In genomic region chr7:30181308-30181707, GRCm38 (mm10) we compare ENCODE assay signal across 8 mouse cellular contexts. TPM values are rescaled to one million over a fixed set of nuclear protein-coding genes. Genes with fewer than 3 reads are reported as not detected.
DNase-seq lines count a peak whose midpoint lies in the region; ATAC-seq and TF ChIP-seq lines count a peak whose summit lies in the region.

No protein-coding gene starts in this region.

- peaks cover 10% of the 10 kb centered on the region; the same call in 1 of the 2 replicates for H3K4me1 ChIP-seq in kidney, embryonic 16.5 days (ENCODE audit: insufficient read depth, low read length)
- H3K4me1 ChIP-seq in liver, embryonic 13.5 days (replicated peaks): peaks cover 20% of the 10 kb centered on the region
- peaks cover 9% of the 10 kb centered on the region for H3K4me1 ChIP-seq in neural tube, embryonic 13.5 days (replicated peaks)

- WGBS in kidney, embryonic 16.5 days: 3% methylated on average over 4 of the region's 4 CpGs
- under 1% methylated on average over 4 of the region's 4 CpGs for WGBS in liver, embryonic 13.5 days (ENCODE audit: insufficient replicate concordance)
- 4% methylated on average over 4 of the region's 4 CpGs for WGBS in neural tube, embryonic 13.5 days

- H3K27ac ChIP-seq in kidney, embryonic 16.5 days (ENCODE audit: low read length): no peak overlapping the region
- H3K27ac ChIP-seq in liver, embryonic 13.5 days: no peak overlapping the region
- no peak overlapping the region; the same call in 1 of the 2 replicates for H3K27ac ChIP-seq in neural tube, embryonic 13.5 days (replicated peaks)

- no peak overlapping the region for H3K9ac ChIP-seq in kidney, embryonic 16.5 days (replicated peaks; ENCODE audit: low read length)
- no peak overlapping the region for H3K9ac ChIP-seq in liver, embryonic 13.5 days
- H3K9ac ChIP-seq in neural tube, embryonic 13.5 days: no peak overlapping the region

- H3K36me3 ChIP-seq in kidney, embryonic 16.5 days (ENCODE audit: insufficient read depth, low read length): peaks cover 19% of the 10 kb centered on the region
- H3K36me3 ChIP-seq in liver, embryonic 13.5 days: peaks cover 16% of the 10 kb centered on the region
- peaks cover 39% of the 10 kb centered on the region for H3K36me3 ChIP-seq in neural tube, embryonic 13.5 days

- no peak overlapping the region for H3K4me2 ChIP-seq in kidney, embryonic 16.5 days (replicated peaks; ENCODE audit: low read depth, low read length)
- no peak overlapping the region for H3K4me2 ChIP-seq in liver, embryonic 13.5 days
- no peak overlapping the region for H3K4me2 ChIP-seq in neural tube, embryonic 13.5 days

- CTCF ChIA-PET in Patski (lab: Charles Lee): interaction anchor here (0.9 to 1.0 kb wide), 3 partner anchors 22 to 36 kb away, joined by 3 to 4 read pairs (median 4); no protein-coding TSS in a partner anchor

- peak; percentile 67 for ATAC-seq in Patski
- ATAC-seq in kidney, embryonic 16.5 days (ENCODE audit: low FRiP score, low TSS enrichment): peak; percentile 44; the same call in 1 of the 2 replicates
- ATAC-seq in liver, embryonic 13.5 days (ENCODE audit: low read depth): no peak
- ATAC-seq in neural tube, embryonic 13.5 days (ENCODE audit: low read depth): peak; percentile 30; the same call in 1 of the 2 replicates

- H3K4me3 ChIP-seq in kidney, embryonic 16.5 days (ENCODE audit: low read length): no peak overlapping the region
- H3K4me3 ChIP-seq in liver, embryonic 13.5 days (replicated peaks): no peak overlapping the region
- no peak overlapping the region for H3K4me3 ChIP-seq in neural tube, embryonic 13.5 days

- peak; percentile 72 for DNase-seq in A20 (ENCODE audit: low read depth, low spot score)
- no peak for DNase-seq in Patski (ENCODE audit: low read depth, low spot score)
- DNase-seq in cerebellum, postnatal 14 days: peak; percentile 85 to 87
- peak; percentile 47 to 48 for DNase-seq in gastrocnemius, adult 8-10 months (ENCODE audit: low spot score in 2 of 2)
- DNase-seq in liver, embryonic 13.5 days: peak; percentile 54
- DNase-seq in telencephalon, adult 2 months (ENCODE audit: low read depth, low spot score): peak; percentile 51

- in situ Hi-C loops in Patski (cut with MboI; ENCODE audit: low pct_unique_long_range_greater_than_20kb): no loop called here

- peak; percentile 87 for TF ChIP-seq CTCF in Patski (IDR thresholded peaks at IDR 0.05)

- H3K27me3 ChIP-seq in Patski: no peaks in the 10 kb centered on the region
- H3K27me3 ChIP-seq in kidney, embryonic 16.5 days (ENCODE audit: insufficient read depth, low read length): no peaks in the 10 kb centered on the region
- H3K27me3 ChIP-seq in liver, embryonic 13.5 days: no peaks in the 10 kb centered on the region
- no peaks in the 10 kb centered on the region for H3K27me3 ChIP-seq in neural tube, embryonic 13.5 days

- POLR2A ChIA-PET in Patski (lab: Charles Lee): interaction anchor here (1.5 kb wide), 1 partner anchor 14 kb away, joined by 3 read pairs; no protein-coding TSS in a partner anchor

- H3K9me3 ChIP-seq in kidney, embryonic 16.5 days (ENCODE audit: low read length): no peaks in the 10 kb centered on the region
- no peaks in the 10 kb centered on the region for H3K9me3 ChIP-seq in liver, embryonic 13.5 days (replicated peaks)
- no peaks in the 10 kb centered on the region for H3K9me3 ChIP-seq in neural tube, embryonic 13.5 days

RNA-seq across cellular contexts. Expression of gene Cox7a1, which starts 2.6 kb away (rescaled TPM):
- polyA plus RNA-seq in Patski (2021): 0.89 TPM
- 100 to 1,000 TPM; 730 to 997 (median 888) TPM for total RNA-seq in gastrocnemius, adult 8-10 months (2022)
- polyA plus RNA-seq in kidney, embryonic 16.5 days (2015; fragmentation: Nextera tagmentation; extraction: Ambion mirVana): 11.7 and 13.8 TPM in 2 replicates
- 4.2 and 4.8 TPM in 2 replicates for polyA plus RNA-seq in liver, embryonic 13.5 days (2015; fragmentation: Nextera tagmentation; extraction: Ambion mirVana)
- 5.3 and 6.9 TPM in 2 replicates for polyA plus RNA-seq in neural tube, embryonic 13.5 days (2015; fragmentation: Nextera tagmentation; extraction: Ambion mirVana)

RNA-seq across cellular contexts. Expression of gene Zfp146, which starts 11.8 kb away (rescaled TPM):
- 56.4 TPM for polyA plus RNA-seq in Patski (2021)
- total RNA-seq in gastrocnemius, adult 8-10 months (2022): 10 to 100 TPM; 22.6 to 31.4 (median 26.4) TPM
- polyA plus RNA-seq in kidney, embryonic 16.5 days (2015; fragmentation: Nextera tagmentation; extraction: Ambion mirVana): 12.6 and 15.6 TPM in 2 replicates
- 4.8 and 6.2 TPM in 2 replicates for polyA plus RNA-seq in liver, embryonic 13.5 days (2015; fragmentation: Nextera tagmentation; extraction: Ambion mirVana)
- 14.2 TPM in 2 replicates for polyA plus RNA-seq in neural tube, embryonic 13.5 days (2015; fragmentation: Nextera tagmentation; extraction: Ambion mirVana)

RNA-seq across cellular contexts. Expression of gene Capns1, which starts 17.3 kb away (rescaled TPM):
- polyA plus RNA-seq in Patski (2021): 456 TPM
- 100 to 1,000 TPM; 164 to 196 (median 175) TPM for total RNA-seq in gastrocnemius, adult 8-10 months (2022)
- 105 and 111 TPM in 2 replicates for polyA plus RNA-seq in kidney, embryonic 16.5 days (2015; fragmentation: Nextera tagmentation; extraction: Ambion mirVana)
- polyA plus RNA-seq in liver, embryonic 13.5 days (2015; fragmentation: Nextera tagmentation; extraction: Ambion mirVana): 39.0 and 40.8 TPM in 2 replicates
- polyA plus RNA-seq in neural tube, embryonic 13.5 days (2015; fragmentation: Nextera tagmentation; extraction: Ambion mirVana): 79.5 and 83.0 TPM in 2 replicates

RNA-seq across cellular contexts. Expression of gene Polr2i, which starts 50.4 kb away (rescaled TPM):
- polyA plus RNA-seq in Patski (2021): 79.3 TPM
- 10 to 100 TPM; 55.8 to 67.4 (median 62.3) TPM for total RNA-seq in gastrocnemius, adult 8-10 months (2022)
- 145 and 146 TPM in 2 replicates for polyA plus RNA-seq in kidney, embryonic 16.5 days (2015; fragmentation: Nextera tagmentation; extraction: Ambion mirVana)
- polyA plus RNA-seq in liver, embryonic 13.5 days (2015; fragmentation: Nextera tagmentation; extraction: Ambion mirVana): 67.1 and 70.0 TPM in 2 replicates
- polyA plus RNA-seq in neural tube, embryonic 13.5 days (2015; fragmentation: Nextera tagmentation; extraction: Ambion mirVana): 176 and 184 TPM in 2 replicates

RNA-seq across cellular contexts. Expression of gene Tbcb, which starts 50.8 kb away (rescaled TPM):
- polyA plus RNA-seq in Patski (2021): 87.4 TPM
- 10 to 100 TPM; 26.8 to 38.6 (median 31.1) TPM for total RNA-seq in gastrocnemius, adult 8-10 months (2022)
- polyA plus RNA-seq in kidney, embryonic 16.5 days (2015; fragmentation: Nextera tagmentation; extraction: Ambion mirVana): 180 and 206 TPM in 2 replicates
- polyA plus RNA-seq in liver, embryonic 13.5 days (2015; fragmentation: Nextera tagmentation; extraction: Ambion mirVana): 62.1 and 63.7 TPM in 2 replicates
- polyA plus RNA-seq in neural tube, embryonic 13.5 days (2015; fragmentation: Nextera tagmentation; extraction: Ambion mirVana): 406 and 418 TPM in 2 replicates
